Mouse (Mus musculus): ENCODE data around the gene Pygm. TPM values are rescaled to one million over a fixed set of nuclear protein-coding genes. Genes with fewer than 3 reads are reported as not detected.

Pygm gene
- polyA plus RNA-seq, 1 experiment, result 1.2 TPM

DNA sequence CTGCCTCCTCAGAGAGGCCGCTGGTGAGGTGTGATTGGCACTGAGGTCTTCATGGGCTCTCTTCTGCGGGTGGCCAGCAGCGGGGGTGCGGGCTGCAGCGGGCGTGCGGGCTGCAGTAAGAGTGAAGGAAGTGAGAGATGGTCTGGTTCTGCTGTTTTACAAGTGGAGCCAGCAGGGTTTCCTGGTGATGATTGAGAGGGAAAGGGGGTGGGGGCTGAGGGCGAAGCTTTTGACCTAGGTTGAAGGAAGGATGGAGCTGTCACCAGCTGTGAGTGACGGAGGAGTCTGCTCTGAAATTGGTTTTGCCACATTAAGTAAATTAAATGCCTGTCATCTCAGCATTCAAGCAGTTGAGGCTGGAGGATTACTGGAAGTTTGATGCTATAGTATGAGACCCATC, 35.5 kb upstream of the Pygm start:
- Histone ChIP-seq H3K79me3 (ENCODE audit: low read depth) (no peaks in the 10 kb centered on the region), H3K4me3 (ENCODE audit: insufficient read depth, poor library complexity, severe bottlenecking) (no peak overlapping the region), H3K79me2 (ENCODE audit: control insufficient read depth, insufficient read depth) (no peaks in the 10 kb centered on the region), H3K36me3 (ENCODE audit: control insufficient read depth, insufficient read depth) (no peaks in the 10 kb centered on the region), H3ac (ENCODE audit: control insufficient read depth, insufficient read length, low read depth) (no peak overlapping the region), H3K27me3 (ENCODE audit: control insufficient read depth, insufficient read depth, insufficient read length) (no peaks in the 10 kb centered on the region)
- no peak for TF ChIP-seq MYOG (IDR thresholded peaks at IDR 0.05; ENCODE audit: control insufficient read depth, extremely low read depth, insufficient read length)
- no peak for TF ChIP-seq FOSL1 (IDR thresholded peaks at IDR 0.05; ENCODE audit: insufficient read depth, low read length, poor library complexity, severe bottlenecking)
- no peak for TF ChIP-seq MYOD1 (IDR thresholded peaks at IDR 0.05; ENCODE audit: control insufficient read depth, insufficient read length, low read depth)
- TF ChIP-seq CEBPB (IDR thresholded peaks at IDR 0.05; ENCODE audit: low read depth), result no peak
- no peak for TF ChIP-seq CTCF (IDR thresholded peaks at IDR 0.05; ENCODE audit: control insufficient read depth, insufficient read depth, insufficient read length)
- no peak for TF ChIP-seq USF1 (IDR thresholded peaks at IDR 0.05; ENCODE audit: low read depth)
- no peak for TF ChIP-seq MAX (IDR thresholded peaks at IDR 0.05)

DNA sequence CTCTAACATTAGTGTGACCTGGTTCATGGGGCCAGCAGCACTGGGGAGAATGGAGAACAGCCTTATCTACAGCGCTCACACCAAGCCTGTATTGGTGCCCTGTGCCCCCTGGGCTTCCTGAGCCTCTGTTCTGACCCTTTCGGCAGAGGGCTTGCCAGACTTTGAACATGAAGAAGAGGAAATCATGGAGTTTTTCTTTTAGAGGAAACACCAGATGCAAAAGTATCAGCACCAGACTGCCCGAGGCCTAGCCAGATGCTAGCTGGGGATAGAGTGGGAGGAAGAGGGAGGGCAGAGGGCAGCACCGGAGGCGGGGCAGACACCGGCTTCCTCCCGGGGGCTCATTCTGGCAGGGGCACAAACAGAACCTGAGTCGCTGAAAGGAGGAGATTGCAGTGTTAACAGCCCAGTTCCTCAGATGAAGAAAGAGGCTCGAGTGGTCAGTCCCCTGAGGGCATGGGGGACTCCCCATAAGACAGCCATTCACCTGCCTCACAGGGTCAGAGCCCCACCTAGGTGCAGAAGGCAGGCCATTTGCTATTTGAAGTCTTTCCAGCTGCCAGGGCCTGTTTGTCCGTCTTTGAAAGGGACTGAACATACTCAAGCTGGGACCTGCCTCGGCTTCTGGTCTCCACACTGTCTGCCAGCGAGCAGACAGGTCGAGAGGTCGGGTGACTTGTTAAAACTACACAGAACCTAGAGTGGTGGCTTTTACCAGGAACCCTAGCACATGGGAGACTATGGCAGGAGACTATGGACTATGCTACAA, 34.8 kb upstream of the Pygm start:
- no peaks in the 10 kb centered on the region for H3K79me2 ChIP-seq (ENCODE audit: control insufficient read depth, insufficient read depth)
- TF ChIP-seq FOSL1 (IDR thresholded peaks at IDR 0.05; ENCODE audit: insufficient read depth, low read length, poor library complexity, severe bottlenecking) (no peak), CEBPB (IDR thresholded peaks at IDR 0.05; ENCODE audit: low read depth) (no peak)
- H3ac ChIP-seq (ENCODE audit: control insufficient read depth, insufficient read length, low read depth), result no peak overlapping the region
- no peaks in the 10 kb centered on the region for H3K79me3 ChIP-seq (ENCODE audit: low read depth)
- no peaks in the 10 kb centered on the region for H3K27me3 ChIP-seq (ENCODE audit: control insufficient read depth, insufficient read depth, insufficient read length)
- no peaks in the 10 kb centered on the region for H3K36me3 ChIP-seq (ENCODE audit: control insufficient read depth, insufficient read depth)
- H3K4me3 ChIP-seq (ENCODE audit: insufficient read depth, poor library complexity, severe bottlenecking), result no peak overlapping the region

DNA sequence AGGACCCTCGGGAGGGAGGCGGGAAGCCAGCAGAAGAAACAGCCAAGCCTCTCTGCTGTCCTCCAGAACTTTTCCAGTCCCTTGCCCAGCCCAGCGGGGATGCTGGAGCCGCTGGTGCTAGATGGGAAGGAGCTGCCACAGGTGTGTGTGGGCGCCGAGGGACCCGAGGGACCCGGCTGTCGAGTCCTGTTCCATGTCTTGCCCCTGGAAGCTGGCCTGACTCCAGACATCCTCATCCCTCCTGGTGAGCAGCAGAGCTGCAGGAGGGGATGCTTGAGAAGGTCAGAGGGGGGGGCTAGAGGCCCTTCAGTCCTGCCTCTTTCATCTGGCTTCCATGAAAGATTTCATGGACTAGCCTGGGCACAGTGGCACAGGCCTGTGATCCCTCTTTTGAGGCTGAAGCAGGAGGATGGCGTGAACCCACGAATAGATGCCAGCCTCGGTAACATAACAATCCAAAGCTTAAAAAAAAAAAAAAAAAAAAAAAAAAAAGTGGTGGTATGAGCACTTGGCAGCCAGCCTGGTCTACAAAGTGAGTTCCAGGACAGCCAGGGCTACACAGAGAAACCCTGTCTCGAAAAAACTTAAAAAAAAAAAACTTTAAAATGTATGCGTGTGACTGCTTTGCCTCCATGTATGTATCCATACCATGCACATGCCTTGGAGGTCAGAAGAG, 32.6 kb upstream of the Pygm start:
- no peaks in the 10 kb centered on the region for H3K79me3 ChIP-seq (ENCODE audit: low read depth)
- H3K36me3 ChIP-seq (ENCODE audit: control insufficient read depth, insufficient read depth), result no peaks in the 10 kb centered on the region
- TF ChIP-seq CEBPB (IDR thresholded peaks at IDR 0.05; ENCODE audit: low read depth) (no peak), MYOD1 (IDR thresholded peaks at IDR 0.05; ENCODE audit: control insufficient read depth, insufficient read length, low read depth) (no peak), MYOG (IDR thresholded peaks at IDR 0.05; ENCODE audit: control insufficient read depth, extremely low read depth, insufficient read length) (no peak), USF1 (IDR thresholded peaks at IDR 0.05; ENCODE audit: low read depth) (no peak), CTCF (IDR thresholded peaks at IDR 0.05; ENCODE audit: control insufficient read depth, insufficient read depth, insufficient read length) (no peak), MAX (IDR thresholded peaks at IDR 0.05) (no peak), FOSL1 (IDR thresholded peaks at IDR 0.05; ENCODE audit: insufficient read depth, low read length, poor library complexity, severe bottlenecking) (no peak)
- no peaks in the 10 kb centered on the region for H3K27me3 ChIP-seq (ENCODE audit: control insufficient read depth, insufficient read depth, insufficient read length)
- no peak overlapping the region for H3K4me3 ChIP-seq (ENCODE audit: insufficient read depth, poor library complexity, severe bottlenecking)
- H3K79me2 ChIP-seq (ENCODE audit: control insufficient read depth, insufficient read depth), result no peaks in the 10 kb centered on the region
- no peak overlapping the region for H3ac ChIP-seq (ENCODE audit: control insufficient read depth, insufficient read length, low read depth)

DNA sequence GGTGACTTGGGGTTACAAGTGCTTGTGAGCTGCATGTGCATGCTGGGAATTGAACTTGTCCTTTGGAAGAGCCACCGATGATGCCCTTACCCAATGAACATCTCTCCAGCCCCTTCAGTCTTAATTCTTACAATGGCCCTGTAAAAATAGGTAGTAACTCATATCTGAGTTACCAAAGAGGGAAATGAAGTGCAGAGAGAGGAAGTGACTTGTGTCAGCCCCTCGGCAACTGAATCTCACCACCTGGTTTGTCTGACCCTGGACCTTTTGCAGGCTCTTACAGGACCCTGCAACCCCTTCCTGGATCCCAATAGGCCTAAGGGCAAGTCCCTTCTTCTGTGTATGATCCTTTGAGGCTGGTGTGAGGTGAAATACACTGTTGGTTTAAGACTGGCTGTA, 32.1 kb upstream of the Pygm start:
- H3K27me3 ChIP-seq (ENCODE audit: control insufficient read depth, insufficient read depth, insufficient read length), result no peaks in the 10 kb centered on the region
- no peaks in the 10 kb centered on the region for H3K79me2 ChIP-seq (ENCODE audit: control insufficient read depth, insufficient read depth)
- no peaks in the 10 kb centered on the region for H3K36me3 ChIP-seq (ENCODE audit: control insufficient read depth, insufficient read depth)
- H3K79me3 ChIP-seq (ENCODE audit: low read depth), result no peaks in the 10 kb centered on the region
- TF ChIP-seq CTCF (IDR thresholded peaks at IDR 0.05; ENCODE audit: control insufficient read depth, insufficient read depth, insufficient read length), result no peak
- TF ChIP-seq FOSL1 (IDR thresholded peaks at IDR 0.05; ENCODE audit: insufficient read depth, low read length, poor library complexity, severe bottlenecking), result no peak
- no peak overlapping the region for H3ac ChIP-seq (ENCODE audit: control insufficient read depth, insufficient read length, low read depth)
- H3K4me3 ChIP-seq (ENCODE audit: insufficient read depth, poor library complexity, severe bottlenecking), result no peak overlapping the region

DNA sequence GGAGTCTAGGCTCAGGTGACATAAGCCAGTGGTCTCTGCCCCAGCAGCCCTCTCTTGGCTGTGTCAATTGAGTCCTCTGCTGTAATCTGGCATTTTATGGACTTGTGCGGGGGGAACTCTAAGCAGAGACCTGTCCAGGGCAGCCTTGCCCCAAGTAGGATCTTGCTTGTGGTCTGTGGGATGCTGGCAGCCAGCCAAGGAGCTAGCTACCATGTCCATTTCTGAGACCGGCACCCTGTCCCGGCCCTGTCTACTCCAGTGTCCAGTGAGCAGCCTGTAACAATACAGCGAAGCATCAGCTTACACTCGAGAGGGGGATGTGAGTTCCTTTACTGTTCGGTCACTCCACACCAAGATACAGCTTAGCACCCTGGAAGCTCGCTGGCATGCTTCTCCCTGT, 30.2 kb upstream of the Pygm start:
- no peak for TF ChIP-seq FOSL1 (IDR thresholded peaks at IDR 0.05; ENCODE audit: insufficient read depth, low read length, poor library complexity, severe bottlenecking)
- no peak for TF ChIP-seq CEBPB (IDR thresholded peaks at IDR 0.05; ENCODE audit: low read depth)
- no peak for TF ChIP-seq CTCF (IDR thresholded peaks at IDR 0.05; ENCODE audit: control insufficient read depth, insufficient read depth, insufficient read length)
- no peak for TF ChIP-seq MAX (IDR thresholded peaks at IDR 0.05)
- TF ChIP-seq MYOD1 (IDR thresholded peaks at IDR 0.05; ENCODE audit: control insufficient read depth, insufficient read length, low read depth), result no peak
- no peak for TF ChIP-seq USF1 (IDR thresholded peaks at IDR 0.05; ENCODE audit: low read depth)
- TF ChIP-seq MYOG (IDR thresholded peaks at IDR 0.05; ENCODE audit: control insufficient read depth, extremely low read depth, insufficient read length), result no peak
- no peak overlapping the region for H3ac ChIP-seq (ENCODE audit: control insufficient read depth, insufficient read length, low read depth)
- no peaks in the 10 kb centered on the region for H3K79me2 ChIP-seq (ENCODE audit: control insufficient read depth, insufficient read depth)

DNA sequence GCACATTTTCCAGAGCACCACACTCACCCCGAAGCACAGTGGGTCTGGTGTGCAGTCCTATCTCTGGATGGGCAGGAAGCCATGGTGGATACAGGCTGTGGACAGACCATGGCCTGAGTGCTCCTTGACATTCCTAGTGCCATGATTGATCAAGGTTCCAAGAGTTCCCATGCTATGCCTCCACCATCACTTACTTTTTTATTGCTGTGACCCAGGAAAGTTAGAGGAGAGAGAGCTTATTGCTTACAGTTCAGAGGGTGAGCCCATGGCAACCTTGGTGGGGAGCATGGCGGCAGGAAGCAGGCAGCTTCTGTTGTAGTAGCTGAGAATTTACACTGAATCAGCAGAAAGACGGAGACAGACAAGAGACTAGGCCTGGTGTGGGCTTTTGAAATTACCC, 22.9 kb upstream of the Pygm start:
- Histone ChIP-seq H3K79me3 (ENCODE audit: low read depth) (peaks cover 19% of the 10 kb centered on the region), H3ac (ENCODE audit: control insufficient read depth, insufficient read length, low read depth) (no peak overlapping the region), H3K4me3 (ENCODE audit: insufficient read depth, poor library complexity, severe bottlenecking) (no peak overlapping the region), H3K79me2 (ENCODE audit: control insufficient read depth, insufficient read depth) (peaks cover 26% of the 10 kb centered on the region), H3K27me3 (ENCODE audit: control insufficient read depth, insufficient read depth, insufficient read length) (no peaks in the 10 kb centered on the region), H3K36me3 (ENCODE audit: control insufficient read depth, insufficient read depth) (peaks cover 19% of the 10 kb centered on the region)
- TF ChIP-seq USF1 (IDR thresholded peaks at IDR 0.05; ENCODE audit: low read depth) (no peak), CEBPB (IDR thresholded peaks at IDR 0.05; ENCODE audit: low read depth) (no peak), FOSL1 (IDR thresholded peaks at IDR 0.05; ENCODE audit: insufficient read depth, low read length, poor library complexity, severe bottlenecking) (no peak), MYOD1 (IDR thresholded peaks at IDR 0.05; ENCODE audit: control insufficient read depth, insufficient read length, low read depth) (no peak), MAX (IDR thresholded peaks at IDR 0.05) (no peak), MYOG (IDR thresholded peaks at IDR 0.05; ENCODE audit: control insufficient read depth, extremely low read depth, insufficient read length) (no peak), CTCF (IDR thresholded peaks at IDR 0.05; ENCODE audit: control insufficient read depth, insufficient read depth, insufficient read length) (no peak)

More for the DNA sequence above, 30.2 kb upstream of the Pygm start:
- Histone ChIP-seq H3K27me3 (ENCODE audit: control insufficient read depth, insufficient read depth, insufficient read length) (no peaks in the 10 kb centered on the region), H3K79me3 (ENCODE audit: low read depth) (no peaks in the 10 kb centered on the region), H3K4me3 (ENCODE audit: insufficient read depth, poor library complexity, severe bottlenecking) (no peak overlapping the region), H3K36me3 (ENCODE audit: control insufficient read depth, insufficient read depth) (no peaks in the 10 kb centered on the region)

All from C2C12 (cell line).